Mouse (Mus musculus) cerebellum, adult 2 months (tissue): ENCODE measurements at regions not wholly inside any gene's neighbourhood (a gene's known extent, or its start where the extent isn't known, plus 50 kb on each side); places are given as distances from the start of the nearest gene placed in this dataset.

ENCODE experiments used
- CTCF ChIP-seq: fragments of 200-500 bp; IDR thresholded peaks from 2 replicates; pipeline ENCODE4 v1.5.1; 2011; ENCODE audit warnings: low read depth, mild to moderate bottlenecking, control low read depth, low read length, moderate library complexity, borderline replicate concordance; ENCODE audit not compliant: insufficient read depth
- POLR2A ChIP-seq: fragments of 200-500 bp; IDR thresholded peaks from 2 replicates; pipeline ENCODE4 v1.6.1; 2011; ENCODE audit warnings: low read length, control low read depth, borderline replicate concordance; ENCODE audit not compliant: insufficient read depth

DNA sequence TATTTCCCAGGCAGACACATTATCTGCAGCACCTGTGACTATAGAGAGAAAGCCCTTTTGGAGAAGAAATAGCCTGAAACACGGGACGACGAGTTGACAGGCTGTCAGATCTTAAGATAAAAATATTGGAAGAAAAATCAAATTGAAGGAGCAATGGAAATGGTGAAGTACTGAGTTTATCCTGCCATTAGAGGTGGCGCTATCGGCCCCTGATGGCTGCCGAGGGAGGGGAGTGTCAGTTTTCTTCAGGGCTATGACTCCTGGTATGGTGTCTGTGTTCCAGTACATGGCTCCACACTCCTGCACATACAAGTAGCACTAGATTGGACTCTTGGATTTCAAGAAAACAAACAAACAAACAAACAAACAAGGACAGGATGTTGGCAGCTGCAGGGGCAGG, 112.1 kb upstream of the Atxn1 start:
- TF ChIP-seq POLR2A = no peak
- no peak for TF ChIP-seq CTCF
